Mouse (Mus musculus) frontal cortex, postnatal 25 days (tissue): ENCODE results near the gene Gtf3c4.
A peak's percentile ranks its signal among the peaks of the same experiment; 100 is the strongest.

Experiments
- DNase-seq, 2 experiments: peaks; one replicate each; pipeline ENCODE4 v3.0.0; 2022; ENCODE audit warnings: low spot score in 2 of 2

The Gtf3c4 gene

DNA sequence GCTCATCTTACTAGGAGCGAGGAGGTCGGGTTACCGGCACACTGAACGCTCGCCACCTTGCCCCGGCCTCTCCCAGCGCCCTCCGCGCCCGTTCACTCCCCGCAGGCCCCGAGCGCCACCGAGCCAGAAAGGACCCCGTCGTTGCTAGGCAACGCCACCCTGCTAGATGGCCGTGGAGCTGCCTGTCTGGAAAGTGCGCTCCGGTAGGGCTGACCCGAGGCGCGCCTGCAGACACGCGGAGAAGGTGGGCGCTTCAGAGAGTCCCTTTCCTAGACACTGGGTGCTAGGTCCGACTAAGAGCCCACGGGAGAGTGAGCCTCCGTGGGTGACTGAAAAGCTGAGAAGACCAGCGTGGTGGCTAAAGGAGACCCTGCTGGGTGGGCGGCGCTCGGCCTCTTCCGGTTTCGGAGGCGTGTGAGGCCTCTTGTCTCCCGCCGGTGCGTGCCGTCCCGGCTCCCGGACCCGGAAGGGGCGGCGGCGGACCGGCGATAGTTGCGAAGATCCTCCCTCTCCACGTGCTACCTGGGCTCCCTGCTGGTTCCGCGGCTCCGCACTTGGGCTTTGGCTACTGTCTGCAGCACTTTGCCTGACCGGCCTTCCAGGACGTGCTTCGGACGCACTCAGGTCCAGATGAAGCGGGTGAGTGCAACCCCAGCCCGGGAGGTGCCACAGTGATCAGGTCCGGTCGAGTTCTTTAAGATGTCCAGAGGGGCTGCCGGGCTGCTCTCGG lies at the start of gene Gtf3c4, which contains the start of gene Ddx31:
Gtf3c4 (minus strand) TSS at position 139 of the 730 bp plus-strand sequence.
Ddx31 (plus strand) TSS at position 185 of the 730 bp plus-strand sequence.
- peak; percentile 92 to 93 for DNase-seq

DNA sequence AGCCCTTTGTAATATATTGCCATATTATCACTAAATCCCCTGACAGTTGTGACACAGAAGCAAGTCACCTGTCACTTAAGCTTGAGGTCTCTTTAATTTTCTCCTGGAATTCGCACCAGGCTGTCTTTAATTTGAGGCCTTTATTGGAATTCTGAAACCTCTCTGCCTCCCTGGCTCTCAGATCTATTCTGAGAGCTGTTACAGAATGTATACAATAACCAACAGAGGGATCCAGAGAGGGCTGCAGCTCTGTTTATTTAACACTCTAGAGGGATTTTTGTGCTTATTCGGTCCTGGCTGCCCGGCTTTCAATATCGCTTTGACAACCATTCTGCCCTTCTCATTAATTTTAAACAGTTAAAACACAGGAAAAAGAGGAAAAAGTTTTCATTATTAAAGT lies 44.8 kb upstream of the Gtf3c4 start:
- no peak for DNase-seq

DNA sequence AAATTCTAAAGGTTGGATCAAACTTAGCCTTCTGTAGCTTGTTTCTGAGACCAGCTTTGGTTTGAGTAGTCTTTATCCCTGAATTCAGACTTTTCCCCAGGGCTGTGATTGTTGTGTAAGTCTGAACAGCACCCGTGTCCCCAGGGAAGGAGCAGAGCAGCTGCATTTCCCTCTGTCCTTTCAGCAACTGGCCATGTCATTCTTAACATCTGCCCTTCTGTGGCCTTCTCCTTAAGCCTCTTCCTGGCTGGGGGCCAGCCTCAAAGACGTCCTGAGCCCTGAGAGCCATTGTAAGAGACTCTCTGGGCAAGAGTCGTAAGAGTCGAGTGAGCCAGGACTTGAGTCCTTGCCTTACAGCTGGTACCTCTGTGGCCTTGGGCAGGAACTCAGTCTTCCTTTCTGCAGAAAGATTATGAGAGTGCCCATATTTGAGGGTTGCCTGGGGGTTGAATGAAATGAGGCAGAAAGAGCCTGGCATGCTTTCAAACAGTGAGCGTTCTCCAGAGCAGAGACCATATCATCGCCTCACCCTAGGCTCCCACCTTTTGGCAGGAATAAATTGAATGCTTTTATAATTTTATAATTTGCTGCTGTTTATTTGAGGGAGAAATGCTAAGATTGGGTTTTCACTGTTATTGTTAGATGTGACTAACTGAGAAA lies 42.8 kb upstream of the Gtf3c4 start:
- DNase-seq, result no peak

DNA sequence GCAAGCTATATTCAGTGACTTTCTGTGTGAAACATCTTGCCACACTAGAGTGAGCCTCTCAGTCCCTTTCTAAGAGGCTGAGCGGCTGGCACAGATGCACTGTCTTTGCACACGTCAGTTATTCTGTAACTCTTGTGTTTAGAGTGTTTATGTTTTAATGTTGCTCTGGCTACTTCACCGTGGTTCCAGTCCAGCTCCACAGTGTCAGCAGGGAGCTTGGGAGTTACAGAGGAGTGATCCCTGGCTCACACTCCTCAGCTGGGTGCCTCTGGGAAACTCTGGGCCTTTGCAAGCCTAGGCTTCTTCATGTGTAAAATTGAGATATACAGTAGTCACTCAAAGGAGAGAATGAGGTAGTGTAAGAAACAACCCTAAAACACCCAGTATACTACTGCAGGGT lies 41.9 kb upstream of the Gtf3c4 start:
- DNase-seq, result no peak

DNA sequence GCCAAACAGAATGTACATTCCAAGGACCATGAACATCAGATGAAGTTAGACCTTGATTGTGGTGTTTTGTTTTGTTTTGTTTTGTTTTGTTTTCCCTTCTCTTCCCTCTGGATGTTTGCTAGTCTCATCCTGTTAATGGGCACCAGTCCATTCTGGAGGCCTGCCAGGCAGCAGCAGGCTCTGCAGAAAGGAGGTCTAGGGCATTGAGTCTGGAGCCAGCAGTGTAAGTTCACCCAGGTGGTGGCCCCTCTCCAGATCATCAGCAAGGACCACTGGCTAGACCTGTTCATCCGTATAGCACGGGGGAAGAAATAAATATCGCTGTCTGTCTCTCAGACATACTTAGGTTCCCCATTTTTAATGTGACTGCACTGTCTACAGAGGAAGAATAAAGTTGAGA lies 41.1 kb upstream of the Gtf3c4 start:
- no peak for DNase-seq

DNA sequence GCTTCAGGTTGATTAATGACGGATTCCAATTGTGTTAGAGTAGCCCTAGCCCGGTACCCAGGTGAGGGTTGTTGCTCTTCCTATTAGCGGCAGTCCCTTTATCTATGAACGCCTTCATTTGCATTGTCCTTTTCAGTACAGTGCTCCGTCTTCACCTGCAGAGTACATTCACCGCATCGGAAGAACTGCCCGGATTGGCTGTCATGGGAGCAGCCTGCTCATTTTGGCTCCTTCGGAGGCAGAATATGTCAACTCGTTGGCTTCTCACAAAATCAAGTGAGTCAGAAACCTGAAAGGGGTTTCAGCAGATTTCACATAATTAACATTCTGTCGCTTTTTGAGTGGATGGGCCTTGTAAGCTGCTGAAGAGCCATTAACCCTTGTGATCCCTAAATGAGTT lies 35.4 kb upstream of the Gtf3c4 start:
- no peak for DNase-seq

DNA sequence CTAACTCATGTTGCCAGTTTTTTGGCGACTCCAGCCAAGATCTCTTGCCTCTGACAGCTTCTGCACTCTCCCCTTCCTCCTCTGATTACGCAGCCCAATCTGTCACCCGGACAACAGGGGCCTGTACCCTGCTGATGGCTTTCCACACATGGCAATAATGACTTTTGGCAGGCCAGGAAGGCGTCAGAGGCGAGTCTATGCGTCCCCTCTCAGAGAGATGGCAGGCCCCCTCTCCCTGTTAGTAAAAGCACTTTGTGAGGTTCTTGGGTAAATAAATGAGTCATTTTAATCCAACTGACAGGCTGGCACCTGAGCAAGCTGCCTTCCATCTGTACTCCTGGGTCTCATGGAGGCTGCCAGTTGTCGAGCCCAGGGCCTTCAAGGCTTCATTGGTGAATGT lies 27.3 kb upstream of the Gtf3c4 start:
- DNase-seq, result no peak

DNA sequence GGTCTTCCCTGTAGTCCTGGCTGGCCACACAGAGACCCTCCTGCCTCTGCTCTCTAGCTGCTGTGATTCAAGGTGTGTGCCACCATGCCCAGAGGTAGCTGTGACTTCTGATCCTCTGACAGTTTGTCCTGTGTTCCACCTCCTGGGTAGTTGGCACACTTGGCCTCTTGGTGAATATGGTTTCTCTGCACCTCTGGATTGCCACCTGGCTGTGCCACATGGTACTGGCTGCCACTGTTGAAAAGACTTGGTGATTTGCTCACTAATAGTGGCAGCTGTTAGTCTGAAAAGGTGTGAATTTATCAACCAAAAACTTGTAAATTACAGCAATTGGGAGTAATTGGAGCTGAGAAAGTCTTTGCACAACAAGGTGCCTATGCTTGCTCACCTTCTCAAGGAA lies 23.7 kb upstream of the Gtf3c4 start:
- DNase-seq, result no peak

DNA sequence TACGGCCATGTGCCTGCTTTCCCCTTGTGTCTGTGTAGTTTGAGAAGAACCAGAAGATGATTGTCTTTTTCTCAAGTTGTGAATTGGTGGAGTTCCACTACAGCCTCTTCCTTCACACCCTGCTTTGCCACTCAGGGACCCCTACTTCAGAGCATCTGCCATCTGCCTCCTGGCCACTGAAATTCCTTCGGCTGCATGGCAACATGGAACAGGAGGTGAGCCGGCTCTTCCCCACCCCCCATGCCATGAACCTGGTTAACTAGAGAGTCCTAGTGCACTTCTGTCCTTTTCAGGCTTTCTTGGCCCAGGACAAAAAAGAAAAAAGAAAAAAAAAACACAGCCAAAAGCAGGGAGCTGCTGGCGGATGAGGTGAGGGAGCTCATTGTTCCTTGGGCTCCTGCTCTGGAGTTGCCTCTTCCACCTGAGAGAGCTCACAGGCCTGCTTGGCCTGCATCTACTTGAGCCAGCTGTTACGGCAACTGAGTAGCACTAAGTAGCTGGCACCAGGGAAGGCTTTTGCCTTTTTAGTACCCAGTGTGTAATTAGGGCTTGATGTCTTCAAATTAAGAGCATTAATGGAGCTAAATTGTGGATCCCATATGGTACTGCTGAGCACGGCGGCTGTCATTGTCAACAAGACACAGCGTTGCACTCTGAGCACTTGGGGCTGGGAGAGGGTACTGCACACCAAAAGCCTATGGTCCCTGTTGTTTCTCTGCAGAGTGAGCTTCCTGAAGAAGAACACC lies 20.7 kb upstream of the Gtf3c4 start:
- no peak for DNase-seq

DNA sequence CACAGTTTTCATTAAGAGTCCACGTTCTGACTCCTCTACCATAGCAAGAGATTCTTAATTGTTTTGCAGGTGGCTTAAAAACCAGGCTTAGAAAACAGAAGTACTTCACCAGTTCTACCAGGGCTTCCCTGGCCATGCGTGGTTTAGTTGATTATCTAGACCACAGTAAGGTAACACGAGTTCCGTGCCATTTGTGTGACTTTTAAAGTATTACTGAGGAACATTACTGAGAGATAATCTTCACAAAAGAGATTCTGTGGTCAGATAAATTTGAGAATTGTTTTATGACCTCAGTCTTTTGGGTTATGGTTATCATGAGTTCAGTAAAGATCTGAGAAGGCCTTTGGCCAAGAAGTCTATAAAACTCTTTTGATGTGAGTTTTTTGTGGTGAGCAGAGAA lies 19.1 kb upstream of the Gtf3c4 start:
- DNase-seq, result no peak

DNA sequence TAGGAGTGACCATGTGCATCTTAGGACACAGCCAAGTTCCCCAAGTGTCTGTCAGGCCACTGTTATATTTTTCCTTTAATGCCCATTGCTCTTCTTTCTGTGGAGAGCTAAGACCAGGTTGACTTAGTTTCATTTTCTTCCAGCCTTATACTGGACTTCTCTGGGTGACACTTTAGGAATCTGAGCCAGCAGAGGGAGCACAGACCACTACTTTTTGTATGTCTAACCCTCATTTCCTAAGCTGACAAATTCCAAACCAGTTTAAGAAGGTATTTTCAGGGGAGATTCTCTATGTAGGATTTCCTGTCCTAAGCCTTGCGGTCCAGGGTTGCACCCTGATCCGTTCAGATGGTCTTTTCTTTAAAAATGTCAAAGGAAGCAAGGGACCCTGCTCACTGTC lies 15.6 kb upstream of the Gtf3c4 start:
- no peak for DNase-seq

DNA sequence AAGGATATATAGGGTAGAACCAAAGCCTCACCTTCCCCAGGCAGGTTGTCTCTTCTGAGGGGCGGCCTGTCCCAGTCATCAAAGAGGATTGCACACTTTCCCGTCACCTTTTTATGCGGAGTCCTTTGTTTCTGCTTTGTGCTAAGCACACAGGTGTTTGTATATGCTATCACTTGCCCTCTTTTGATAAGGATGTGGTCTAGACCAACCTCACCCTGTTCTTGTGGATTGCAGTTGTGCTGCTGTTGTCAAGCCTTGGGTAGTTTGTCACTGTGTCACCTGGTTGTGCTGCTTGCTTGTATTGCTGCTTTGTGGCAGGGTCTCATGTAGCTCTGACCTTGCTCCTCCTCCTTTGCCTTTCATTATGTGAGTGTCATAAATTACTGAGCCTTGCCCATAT lies 12.4 kb upstream of the Gtf3c4 start:
- DNase-seq, result no peak

DNA sequence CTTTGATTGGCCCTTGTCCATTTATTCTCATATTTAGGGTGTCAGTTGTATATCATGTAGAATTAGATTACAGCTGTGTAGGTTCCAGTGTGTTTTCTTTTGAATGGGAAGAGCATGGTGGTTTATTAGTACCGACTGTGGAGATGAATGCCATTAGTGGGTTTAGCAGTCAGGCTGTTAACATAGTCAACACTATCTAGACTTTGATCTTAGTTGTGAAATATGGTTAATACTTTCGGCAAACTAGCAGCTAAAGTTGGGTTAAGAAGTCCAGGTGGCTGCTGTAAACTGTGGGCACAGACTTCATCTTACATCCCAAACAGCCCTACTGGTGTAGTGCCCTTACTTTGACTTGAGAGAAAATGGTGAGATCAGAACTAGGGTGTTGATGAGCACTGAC lies 8.7 kb upstream of the Gtf3c4 start:
- no peak for DNase-seq

DNA sequence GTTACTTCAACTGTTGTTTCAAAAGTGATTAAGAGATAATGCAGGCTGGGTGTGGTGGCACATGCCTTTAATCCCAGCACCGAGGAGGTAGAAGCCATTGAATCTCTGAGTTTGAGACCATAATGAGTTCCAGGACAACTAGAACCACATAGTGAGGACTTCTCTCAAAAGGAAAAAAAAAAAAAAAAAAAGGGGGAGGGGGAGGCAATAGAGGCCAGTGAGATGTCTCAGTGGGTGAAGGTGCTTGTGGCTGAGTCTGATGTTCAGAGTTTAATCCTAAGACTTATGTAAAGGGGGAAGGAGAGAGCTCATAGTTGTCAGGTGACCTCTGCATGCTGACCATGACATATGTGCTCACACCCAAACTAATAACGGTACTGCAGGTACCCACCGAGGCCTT lies 1.9 kb upstream of the Gtf3c4 start:
- DNase-seq, result no peak

DNA sequence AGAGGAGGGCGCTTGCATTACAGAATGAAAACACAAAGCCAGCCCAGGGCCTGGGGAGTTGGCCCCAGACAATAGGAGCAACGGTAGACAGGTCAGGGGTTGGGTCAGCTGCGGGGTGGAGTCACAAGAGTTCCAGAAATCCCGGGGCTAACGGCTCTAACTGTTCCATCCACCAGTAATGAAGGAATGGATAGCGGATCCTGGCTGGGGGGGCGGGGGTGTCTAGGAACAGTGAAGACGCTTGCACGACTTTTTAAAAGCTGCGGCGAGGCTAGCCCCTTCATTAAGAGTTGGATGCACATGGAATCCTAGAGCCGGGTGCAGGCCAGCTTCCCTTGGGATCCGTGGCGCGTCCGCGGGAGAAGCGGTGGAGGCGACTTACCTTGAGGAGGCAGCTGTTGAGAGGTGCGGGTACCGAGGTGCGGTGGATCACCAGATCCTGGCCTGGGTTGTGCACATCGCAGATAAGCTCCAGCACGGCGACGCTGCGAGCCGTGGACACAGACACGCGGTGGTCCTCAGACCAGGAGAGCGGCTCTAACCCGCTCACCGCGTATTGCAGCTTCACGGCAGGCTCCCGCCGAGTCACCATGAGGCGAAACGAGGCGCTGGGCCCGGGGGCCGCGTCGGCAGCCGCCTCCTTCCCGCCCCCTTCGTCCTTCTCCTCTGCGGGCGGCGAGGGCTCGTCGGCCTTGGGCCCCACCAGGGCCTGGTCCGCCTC lies 499 bp downstream of the Gtf3c4 start:
- no peak for DNase-seq

DNA sequence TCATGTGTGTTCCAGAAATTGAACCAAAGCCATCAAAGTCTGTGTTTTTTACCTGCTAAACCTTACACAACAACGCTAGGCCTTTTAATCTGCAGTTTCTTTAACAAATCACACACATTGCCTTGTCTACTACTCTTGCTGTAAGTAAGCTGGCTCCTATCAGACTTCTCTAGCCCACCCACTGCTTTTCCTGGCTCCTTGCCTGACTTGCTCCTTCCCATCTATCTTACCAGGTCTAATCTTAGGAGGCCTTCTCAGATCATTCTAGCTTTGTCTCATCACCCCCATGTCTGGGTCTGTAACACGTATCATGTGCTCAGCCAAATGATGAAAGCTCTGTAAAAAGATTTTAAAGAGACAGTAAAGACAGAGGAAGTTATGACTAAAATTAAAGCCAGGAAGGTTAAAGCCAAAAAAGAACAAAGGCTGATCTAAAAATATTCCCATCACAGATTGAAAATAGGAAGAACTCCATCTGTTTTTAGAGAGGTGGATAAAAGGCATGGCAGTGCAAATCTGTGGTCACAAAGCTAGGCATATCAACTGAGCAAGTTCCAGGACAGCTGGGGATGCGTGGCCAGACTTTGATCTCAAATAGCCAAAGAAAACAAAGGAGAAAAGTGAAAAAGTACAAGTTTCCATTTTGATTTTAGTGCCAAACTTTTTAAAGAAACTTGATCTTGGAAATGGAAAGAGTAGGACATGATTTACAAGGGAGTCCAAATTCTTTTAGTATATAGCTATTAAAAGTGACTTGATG lies 3.8 kb downstream of the Gtf3c4 start:
- no peak for DNase-seq

DNA sequence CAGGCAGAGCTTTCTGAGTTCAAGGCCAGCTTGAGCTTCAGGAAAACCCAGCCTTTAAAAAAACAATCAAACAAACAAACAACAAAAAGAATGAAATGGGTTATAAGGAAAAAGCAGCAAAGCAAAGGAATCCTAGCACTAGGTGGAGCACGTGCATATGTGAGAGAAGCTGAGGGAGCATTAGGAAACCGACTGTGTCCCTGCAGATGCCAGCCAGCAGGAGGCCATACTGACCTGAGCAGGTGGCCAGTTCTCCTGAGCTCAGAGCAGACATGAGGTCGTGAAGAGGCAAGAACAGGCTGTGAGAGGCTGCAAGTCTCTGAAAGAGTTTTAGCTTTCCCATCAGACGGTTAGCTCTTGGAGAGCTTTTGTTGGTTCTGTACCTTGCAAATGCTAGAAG lies 10.9 kb downstream of the Gtf3c4 start:
- no peak for DNase-seq

DNA sequence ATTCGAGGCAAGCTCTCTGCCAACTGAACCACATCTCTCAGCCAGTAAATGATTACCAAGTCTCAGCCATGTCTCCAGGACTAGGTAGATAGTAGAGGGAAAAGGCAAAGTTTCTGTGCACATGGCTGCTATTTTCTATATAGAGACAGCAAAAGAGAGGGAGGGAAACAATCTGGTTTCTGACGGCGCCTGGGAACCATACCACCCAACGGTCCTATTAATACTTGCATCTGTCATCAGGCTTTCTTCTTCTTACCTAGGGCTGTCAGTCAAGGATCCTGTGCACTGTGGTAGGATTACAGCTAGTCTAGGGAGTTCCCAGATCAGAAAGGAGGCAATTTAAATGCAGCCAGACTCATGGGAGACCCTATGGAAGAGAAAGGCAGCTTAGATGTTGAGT lies 21.3 kb downstream of the Gtf3c4 start:
- DNase-seq, result no peak

DNA sequence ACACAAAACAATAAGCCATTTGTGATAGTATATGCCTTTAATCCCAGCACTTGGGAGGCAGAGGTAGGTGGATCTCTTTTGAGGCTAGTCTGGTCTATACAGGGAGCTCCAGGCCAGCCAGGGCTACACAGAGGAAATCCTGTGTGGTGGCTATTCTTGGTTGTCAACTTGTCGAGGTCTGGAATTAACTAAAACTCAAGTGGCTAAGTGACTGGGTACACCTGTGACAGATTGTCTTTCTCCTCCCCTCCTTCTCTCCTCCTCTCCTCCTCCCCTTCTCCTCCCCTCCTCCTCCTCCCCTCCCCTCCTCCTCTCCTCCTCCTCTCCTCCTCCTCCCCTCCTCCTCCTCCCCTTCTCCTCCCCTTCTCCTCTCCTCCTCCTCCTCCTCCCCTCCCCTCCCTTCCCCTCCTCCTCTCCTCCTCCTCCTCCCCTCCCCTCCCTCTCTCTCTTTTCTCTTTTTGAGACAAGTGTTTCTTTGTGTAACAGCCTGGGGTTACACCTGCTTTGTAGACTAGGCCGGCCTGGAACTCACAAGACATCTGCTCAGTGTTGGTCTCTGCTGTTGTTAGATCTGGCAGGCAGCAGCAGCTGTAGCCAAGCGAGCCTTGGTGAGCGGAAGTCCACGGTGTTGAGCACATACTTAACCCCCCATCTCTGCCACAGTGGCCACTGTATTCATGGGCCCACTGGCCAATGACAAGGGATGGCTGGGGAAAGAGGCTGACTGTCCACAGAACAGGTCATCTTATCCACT lies 29.7 kb downstream of the Gtf3c4 start:
- DNase-seq, result no peak

DNA sequence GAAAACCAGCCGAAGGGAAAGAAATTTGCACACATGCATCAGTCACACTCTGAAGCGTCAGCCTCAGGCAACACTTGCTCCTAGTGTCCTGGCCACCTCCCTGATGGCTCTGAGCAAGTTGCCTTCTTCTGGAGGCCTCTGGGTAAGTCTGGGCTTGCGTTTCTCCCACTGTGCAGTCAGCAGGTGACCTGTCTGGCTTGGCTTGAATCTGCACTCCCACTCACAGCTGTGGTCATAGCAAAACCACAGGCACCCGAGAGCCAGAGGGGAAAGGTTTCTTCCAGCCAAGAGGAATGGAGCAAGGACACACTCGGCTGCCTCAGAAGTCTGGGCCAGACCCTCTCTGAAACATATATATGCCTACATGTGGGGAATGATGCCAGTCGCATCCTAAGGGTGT lies 31.3 kb downstream of the Gtf3c4 start:
- no peak for DNase-seq

DNA sequence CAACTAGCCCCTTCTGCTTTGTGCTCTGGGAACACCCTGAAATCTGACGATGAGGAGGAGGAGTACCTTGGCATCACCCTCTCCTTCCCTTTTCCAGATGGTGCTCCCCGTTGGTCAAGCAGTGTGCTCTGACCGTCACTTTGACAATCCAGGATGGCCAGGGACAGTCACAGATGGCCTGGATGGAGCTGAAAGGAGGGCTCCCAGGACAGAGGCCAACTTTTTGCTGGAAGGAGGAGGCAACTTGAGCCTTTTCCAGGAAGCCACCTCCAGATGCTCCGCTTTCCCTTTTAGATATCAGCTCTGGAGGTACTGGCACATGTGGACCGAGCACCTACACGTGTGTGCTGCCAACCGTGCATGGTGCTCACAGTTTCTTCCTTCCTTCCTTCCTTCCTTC lies 36.8 kb downstream of the Gtf3c4 start:
- DNase-seq, result no peak
